Mouse (Mus musculus) stomach, postnatal 0 days (tissue): Measurements from ENCODE around the gene B4galt1.

ENCODE experiments used
- CTCF ChIP-seq: IDR thresholded peaks from 2 replicates; pipeline ENCODE4 v1.5.1; 2016; ENCODE audit warnings: antibody characterized with exemption, low read depth, mild to moderate bottlenecking, moderate library complexity
- EP300 ChIP-seq: optimal IDR thresholded peaks from 2 replicates; pipeline ENCODE3; 2016; ENCODE audit warnings: antibody characterized with exemption

- no peak for TF ChIP-seq CTCF
- TF ChIP-seq EP300 = no peak
Observed at GRCm38 (mm10) chr4:40810481-40810880, 43.3 kb downstream of the B4galt1 start.
